Mouse (Mus musculus): ENCODE data around the gene Cog1. TPM values are rescaled to one million over a fixed set of nuclear protein-coding genes. Genes with fewer than 3 reads are reported as not detected.
A peak's percentile ranks its signal among the peaks of the same experiment; 100 is the strongest.

Cog1 gene
- polyA plus RNA-seq, 1 experiment, result 19.4 TPM

DNA sequence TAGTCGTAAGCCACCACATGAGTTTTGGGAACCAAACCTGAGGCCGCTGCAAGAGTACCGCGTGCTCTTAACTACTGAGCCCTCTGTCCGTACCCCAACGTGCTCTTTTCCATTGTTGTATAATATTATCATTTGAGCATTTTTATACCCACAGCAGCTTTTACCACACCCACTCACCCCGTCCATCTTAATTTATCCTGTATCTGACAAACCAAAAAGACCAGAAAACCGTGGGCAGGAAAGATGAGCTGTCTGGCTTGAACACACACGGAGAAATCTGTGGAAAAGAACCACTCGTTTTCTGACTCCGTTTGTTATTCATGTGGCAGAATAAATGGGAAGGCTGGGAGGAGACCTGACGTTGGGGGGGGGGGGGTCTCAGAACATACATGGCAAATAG lies 41.5 kb downstream of the Cog1 start:
- Histone ChIP-seq H3K4me1 (ENCODE audit: control insufficient read depth, insufficient read depth, insufficient read length, low read length) (no peaks in the 10 kb centered on the region), H3K27ac (replicated peaks; ENCODE audit: low read depth, low read length) (no peak overlapping the region), H3K4me3 (ENCODE audit: insufficient read depth, low read depth, low read length) (no peak overlapping the region)

DNA sequence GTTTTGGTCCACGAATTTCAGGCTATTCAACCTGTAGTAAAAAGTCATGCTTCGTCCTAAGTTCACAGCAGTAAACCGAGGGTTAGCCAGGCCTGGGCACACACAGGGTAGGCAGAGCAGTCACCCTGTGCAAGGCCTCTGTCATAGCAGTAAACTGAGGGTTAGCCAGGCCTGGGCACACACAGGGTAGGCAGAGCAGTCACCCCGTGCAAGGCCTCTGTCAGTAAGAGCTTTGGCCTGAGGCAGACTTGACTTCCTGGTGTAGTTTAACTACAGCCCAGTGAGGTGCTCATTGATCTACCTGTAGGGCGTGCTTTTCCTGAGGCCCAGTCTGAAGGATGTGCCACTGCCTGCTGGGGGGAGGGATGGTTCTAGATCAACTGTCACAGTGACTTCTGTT lies 42.3 kb downstream of the Cog1 start:
- no peaks in the 10 kb centered on the region for H3K4me1 ChIP-seq (ENCODE audit: control insufficient read depth, insufficient read depth, insufficient read length, low read length)
- no peak overlapping the region for H3K4me3 ChIP-seq (ENCODE audit: insufficient read depth, low read depth, low read length)
- H3K27ac ChIP-seq (replicated peaks; ENCODE audit: low read depth, low read length), result no peak overlapping the region

- no peaks in the 10 kb centered on the region for H3K4me1 ChIP-seq (ENCODE audit: control insufficient read depth, insufficient read depth, insufficient read length, low read length)
- no peak overlapping the region for H3K27ac ChIP-seq (replicated peaks; ENCODE audit: low read depth, low read length)
- no peak overlapping the region for H3K4me3 ChIP-seq (ENCODE audit: insufficient read depth, low read depth, low read length)
Measured at GRCm38 (mm10) chr11:113691851-113692250, 42.9 kb downstream of the Cog1 start.

DNA sequence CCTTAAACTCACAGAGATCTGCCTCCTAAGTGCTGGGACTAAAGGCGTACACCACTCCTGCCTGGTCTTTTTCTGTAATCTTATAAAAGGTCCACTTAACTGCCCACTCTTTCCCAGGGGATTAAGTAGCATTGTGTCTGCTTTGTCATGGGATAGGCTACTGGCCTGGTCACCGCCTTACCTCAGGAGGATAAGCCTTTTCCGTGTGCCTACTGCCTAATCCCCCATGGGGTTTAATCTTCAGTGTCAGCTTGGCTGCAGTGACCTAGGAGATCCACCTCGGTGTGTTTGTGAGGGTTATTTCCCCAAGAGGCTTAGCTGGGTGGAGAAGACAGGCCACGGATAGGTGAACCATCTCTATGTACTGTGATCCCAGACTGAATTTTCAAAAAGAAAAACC lies 48.6 kb downstream of the Cog1 start:
- Histone ChIP-seq H3K4me1 (ENCODE audit: control insufficient read depth, insufficient read depth, insufficient read length, low read length) (no peaks in the 10 kb centered on the region), H3K27ac (replicated peaks; ENCODE audit: low read depth, low read length) (peak overlapping the region; percentile 47; the same call in 1 of the 2 replicates), H3K4me3 (ENCODE audit: insufficient read depth, low read depth, low read length) (no peak overlapping the region)

DNA sequence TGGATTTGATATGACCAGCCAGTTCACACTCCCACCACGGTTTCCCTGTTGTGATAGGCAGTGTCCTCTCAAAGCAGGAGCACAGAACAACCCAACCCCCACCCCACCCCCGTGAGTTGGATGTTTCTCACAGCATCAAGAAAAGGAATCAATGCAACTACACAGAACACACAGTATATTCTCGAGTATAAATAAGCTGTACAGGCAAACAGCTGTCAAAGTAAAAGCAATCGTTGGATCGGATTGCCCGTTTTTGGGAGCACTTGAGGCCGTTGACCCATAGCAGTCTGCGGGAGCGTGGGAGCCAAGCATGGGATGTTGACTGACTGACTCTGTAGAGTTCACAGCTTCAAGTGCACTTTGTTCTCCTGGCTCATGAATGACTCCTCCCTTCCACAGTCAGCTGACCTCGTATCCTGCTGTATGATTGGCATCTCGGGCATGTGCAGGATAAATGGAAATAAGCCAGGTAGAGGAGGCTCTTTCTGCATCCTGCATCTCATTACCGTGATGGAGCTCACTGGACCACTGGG lies 49.1 kb downstream of the Cog1 start:
- Histone ChIP-seq H3K27ac (replicated peaks; ENCODE audit: low read depth, low read length) (peak overlapping the region; percentile 47; the same call in 1 of the 2 replicates), H3K4me1 (ENCODE audit: control insufficient read depth, insufficient read depth, insufficient read length, low read length) (no peaks in the 10 kb centered on the region), H3K4me3 (ENCODE audit: insufficient read depth, low read depth, low read length) (no peak overlapping the region)

DNA sequence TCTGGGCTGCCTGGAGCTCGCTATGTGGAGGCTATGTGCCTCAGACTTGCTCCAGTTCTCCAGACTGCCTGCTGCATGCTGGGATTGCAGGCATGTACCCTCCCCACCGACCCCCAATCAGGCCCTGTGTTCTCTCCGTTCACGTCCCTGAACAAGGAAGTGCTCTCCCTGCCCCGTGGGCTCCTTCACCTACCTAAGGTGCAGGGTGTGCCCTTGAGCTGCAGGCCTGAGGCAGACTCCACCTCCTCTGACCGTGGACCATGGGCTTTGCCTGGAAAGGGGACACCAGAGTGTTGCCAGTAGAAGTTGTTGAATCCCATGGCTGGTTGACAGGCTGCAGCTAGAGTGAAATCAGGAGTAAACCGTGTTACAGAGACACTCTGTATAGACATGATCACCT lies 50.7 kb downstream of the Cog1 start:
- Histone ChIP-seq H3K4me1 (ENCODE audit: control insufficient read depth, insufficient read depth, insufficient read length, low read length) (no peaks in the 10 kb centered on the region), H3K27ac (replicated peaks; ENCODE audit: low read depth, low read length) (no peak overlapping the region), H3K4me3 (ENCODE audit: insufficient read depth, low read depth, low read length) (no peak overlapping the region)

DNA sequence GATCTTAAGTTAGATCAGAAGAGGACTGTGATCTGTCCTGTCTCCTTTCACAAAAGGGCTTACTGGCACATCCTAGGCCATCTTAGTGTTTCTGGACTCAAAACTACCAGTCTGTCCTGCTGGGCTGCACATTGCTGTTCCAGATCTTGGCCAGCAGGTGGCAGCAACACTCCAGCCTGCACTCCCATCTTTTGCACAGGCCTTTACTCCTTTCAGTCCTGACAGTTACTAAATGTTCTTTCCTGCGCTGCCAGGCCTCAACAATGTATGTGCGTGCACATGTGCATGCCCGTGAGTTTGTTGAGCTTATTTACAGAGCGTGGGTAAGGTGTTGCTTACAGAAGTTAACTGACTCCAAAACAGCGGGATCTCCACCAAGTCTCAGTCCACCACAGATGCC lies 54.8 kb downstream of the Cog1 start:
- H3K27ac ChIP-seq (replicated peaks; ENCODE audit: low read depth, low read length), result no peak overlapping the region
- H3K4me3 ChIP-seq (ENCODE audit: insufficient read depth, low read depth, low read length), result no peak overlapping the region
- H3K4me1 ChIP-seq (ENCODE audit: control insufficient read depth, insufficient read depth, insufficient read length, low read length), result peaks cover 4% of the 10 kb centered on the region; the same call in 1 of the 2 replicates

GRCm38 (mm10) chr11:113705966-113706652 lies 57.1 kb downstream of the Cog1 start:
- Histone ChIP-seq H3K4me1 (ENCODE audit: control insufficient read depth, insufficient read depth, insufficient read length, low read length) (peaks cover 14% of the 10 kb centered on the region), H3K27ac (replicated peaks; ENCODE audit: low read depth, low read length) (no peak overlapping the region)

DNA sequence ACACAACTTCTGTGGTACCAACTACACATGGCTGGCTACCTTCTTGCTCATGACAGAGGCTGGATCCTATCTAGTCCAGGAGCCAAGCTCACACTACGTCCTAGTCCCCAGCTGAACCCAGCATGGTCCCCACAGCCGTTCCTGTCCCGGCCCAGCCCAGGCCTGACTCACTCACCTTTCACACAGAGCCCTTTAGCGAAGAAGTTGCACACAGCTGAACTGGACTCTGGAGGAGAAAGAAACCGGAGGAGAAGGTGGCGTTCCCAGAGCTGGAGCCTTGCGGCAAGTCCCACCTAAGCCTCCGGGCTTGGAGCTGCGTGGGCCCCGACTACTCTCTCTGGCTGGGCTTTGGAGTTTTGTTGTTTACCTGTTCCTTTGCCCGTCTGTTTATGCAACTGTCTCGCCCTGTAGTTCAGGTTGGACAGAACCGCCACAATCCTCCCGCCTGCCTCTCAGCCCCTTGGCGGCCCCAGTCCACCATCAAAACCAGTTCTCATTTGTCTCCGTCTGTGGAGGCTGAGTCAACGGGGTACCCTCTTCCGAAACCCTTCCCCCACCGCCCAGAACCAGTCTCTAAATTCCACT lies 59.8 kb downstream of the Cog1 start:
- Histone ChIP-seq H3K27ac (replicated peaks; ENCODE audit: low read depth, low read length) (peak overlapping the region; percentile 89), H3K4me3 (ENCODE audit: insufficient read depth, low read depth, low read length) (peak overlapping the region; percentile 35), H3K4me1 (ENCODE audit: control insufficient read depth, insufficient read depth, insufficient read length, low read length) (peaks cover 14% of the 10 kb centered on the region)

More at GRCm38 (mm10) chr11:113705966-113706652, 57.1 kb downstream of the Cog1 start:
- H3K4me3 ChIP-seq (ENCODE audit: insufficient read depth, low read depth, low read length), result no peak overlapping the region

- peak overlapping the region; percentile 89 for H3K27ac ChIP-seq (replicated peaks; ENCODE audit: low read depth, low read length)
- H3K4me1 ChIP-seq (ENCODE audit: control insufficient read depth, insufficient read depth, insufficient read length, low read length), result peaks cover 14% of the 10 kb centered on the region
- H3K4me3 ChIP-seq (ENCODE audit: insufficient read depth, low read depth, low read length), result peak overlapping the region; percentile 35; the same call in 1 of the 2 replicates
Measured at GRCm38 (mm10) chr11:113709272-113709671, 60.3 kb downstream of the Cog1 start.

DNA sequence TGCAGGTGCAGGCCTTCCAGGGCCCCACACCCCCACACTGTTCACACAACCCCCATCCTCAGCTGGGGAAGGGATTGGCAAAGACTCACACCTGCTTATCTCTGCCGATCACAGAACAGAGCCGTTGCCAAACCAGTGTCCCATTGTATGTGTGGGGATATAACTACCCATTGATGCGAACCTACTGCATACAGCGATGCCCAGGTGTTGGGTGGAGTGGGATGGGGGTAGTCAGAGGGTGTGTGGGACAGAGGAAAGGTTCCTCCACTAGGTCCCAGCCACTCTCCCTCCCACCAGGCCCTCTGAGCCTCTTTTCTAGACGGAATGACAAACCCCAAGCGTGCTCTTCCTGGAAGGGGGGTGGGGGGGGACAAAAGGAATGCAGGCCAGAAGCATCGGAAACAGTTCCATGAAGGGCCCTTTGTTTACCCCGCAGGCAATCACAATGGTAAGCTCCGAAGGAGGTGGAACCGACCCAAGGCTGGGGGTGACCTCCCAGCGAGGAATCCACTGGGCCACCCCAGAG lies 60.8 kb downstream of the Cog1 start, which contains the start of gene Cpsf4l:
Gene Cpsf4l (minus strand): TSS at position 287 of the 526 bp plus-strand sequence.
- Histone ChIP-seq H3K4me3 (ENCODE audit: insufficient read depth, low read depth, low read length) (peak within 1 kb of the TSS; percentile 35), H3K27ac (replicated peaks; ENCODE audit: low read depth, low read length) (peak within 1 kb of the TSS; percentile 94), H3K4me1 (ENCODE audit: control insufficient read depth, insufficient read depth, insufficient read length, low read length) (peaks cover 14% of the 10 kb centered on the region)

GRCm38 (mm10) chr11:113710257-113710777 lies 61.3 kb downstream of the Cog1 start:
- H3K27ac ChIP-seq (replicated peaks; ENCODE audit: low read depth, low read length), result peak overlapping the region; percentile 94
- H3K4me3 ChIP-seq (ENCODE audit: insufficient read depth, low read depth, low read length), result peak overlapping the region; percentile 13; the same call in 1 of the 2 replicates
- peaks cover 14% of the 10 kb centered on the region for H3K4me1 ChIP-seq (ENCODE audit: control insufficient read depth, insufficient read depth, insufficient read length, low read length)

GRCm38 (mm10) chr11:113711061-113711460 lies 62.1 kb downstream of the Cog1 start:
- no peak overlapping the region for H3K27ac ChIP-seq (replicated peaks; ENCODE audit: low read depth, low read length)
- peaks cover 14% of the 10 kb centered on the region for H3K4me1 ChIP-seq (ENCODE audit: control insufficient read depth, insufficient read depth, insufficient read length, low read length)
- no peak overlapping the region for H3K4me3 ChIP-seq (ENCODE audit: insufficient read depth, low read depth, low read length)

- Histone ChIP-seq H3K4me3 (ENCODE audit: insufficient read depth, low read depth, low read length) (no peak overlapping the region), H3K27ac (replicated peaks; ENCODE audit: low read depth, low read length) (no peak overlapping the region), H3K4me1 (ENCODE audit: control insufficient read depth, insufficient read depth, insufficient read length, low read length) (no peaks in the 10 kb centered on the region; the same call in 1 of the 2 replicates)
Measured at GRCm38 (mm10) chr11:113715078-113715674, 66.2 kb downstream of the Cog1 start.

GRCm38 (mm10) chr11:113716132-113716531 lies 67.2 kb downstream of the Cog1 start:
- H3K4me1 ChIP-seq (ENCODE audit: control insufficient read depth, insufficient read depth, insufficient read length, low read length), result no peaks in the 10 kb centered on the region
- H3K4me3 ChIP-seq (ENCODE audit: insufficient read depth, low read depth, low read length), result no peak overlapping the region
- no peak overlapping the region for H3K27ac ChIP-seq (replicated peaks; ENCODE audit: low read depth, low read length)
